Mouse (Mus musculus): Measurements from ENCODE around the gene Celsr1. TPM values are rescaled to one million over a fixed set of nuclear protein-coding genes. Genes with fewer than 3 reads are reported as not detected.
"Not testable (repeated sequence)": the region's sequence is repeated elsewhere in the genome, so short reads cannot be mapped to it uniquely, and the experiment has no call there.

The Celsr1 gene
- polyA plus RNA-seq, 1 experiment from 2014 or later: 1.1 TPM

- Histone ChIP-seq H3K27me3 (replicated peaks) (no peaks in the 10 kb centered on the region), H3K27ac (no peak overlapping the region), H3K4me2 (replicated peaks) (no peak overlapping the region), H3K4me1 (replicated peaks) (no peaks in the 10 kb centered on the region), H3K4me3 (replicated peaks) (no peak overlapping the region), H3K9ac (no peak overlapping the region), H3K36me3 (peaks cover 42% of the 10 kb centered on the region), H3K9me3 (no peaks in the 10 kb centered on the region)
- ATAC-seq: no peak
- 83% methylated on average over 13 of the region's 13 CpGs for WGBS
Measured at GRCm38 (mm10) chr15:85892498-85893118, 141.0 kb downstream of the Celsr1 start.

- ATAC-seq: no peak
- H3K36me3 ChIP-seq: peaks cover 35% of the 10 kb centered on the region
- 82% methylated on average over 10 of the region's 10 CpGs for WGBS
Measured at GRCm38 (mm10) chr15:85891971-85892370, 141.6 kb downstream of the Celsr1 start.

GRCm38 (mm10) chr15:85889235-85889634 lies 144.3 kb downstream of the Celsr1 start:
- ATAC-seq: no peak
- H3K4me2 ChIP-seq (replicated peaks): no peak overlapping the region
- H3K27ac ChIP-seq: no peak overlapping the region
- H3K4me3 ChIP-seq (replicated peaks): no peak overlapping the region
- H3K4me1 ChIP-seq (replicated peaks): no peaks in the 10 kb centered on the region
- H3K9ac ChIP-seq: no peak overlapping the region
- H3K36me3 ChIP-seq: peaks cover 27% of the 10 kb centered on the region
- no peaks in the 10 kb centered on the region for H3K9me3 ChIP-seq
- WGBS: 82% methylated on average over 4 of the region's 4 CpGs
- H3K27me3 ChIP-seq (replicated peaks): no peaks in the 10 kb centered on the region

More at GRCm38 (mm10) chr15:85891971-85892370, 141.6 kb downstream of the Celsr1 start:
- Histone ChIP-seq H3K27me3 (replicated peaks) (no peaks in the 10 kb centered on the region), H3K4me2 (replicated peaks) (no peak overlapping the region), H3K27ac (no peak overlapping the region), H3K4me1 (replicated peaks) (no peaks in the 10 kb centered on the region), H3K4me3 (replicated peaks) (no peak overlapping the region), H3K9ac (no peak overlapping the region), H3K9me3 (no peaks in the 10 kb centered on the region)

GRCm38 (mm10) chr15:85885606-85886005 lies 148.0 kb downstream of the Celsr1 start:
- ATAC-seq: no peak
- Histone ChIP-seq H3K9ac (no peak overlapping the region), H3K9me3 (no peaks in the 10 kb centered on the region), H3K4me1 (replicated peaks) (no peaks in the 10 kb centered on the region), H3K36me3 (peaks cover 22% of the 10 kb centered on the region), H3K27me3 (replicated peaks) (no peaks in the 10 kb centered on the region), H3K4me3 (replicated peaks) (no peak overlapping the region), H3K4me2 (replicated peaks) (no peak overlapping the region), H3K27ac (no peak overlapping the region)
- WGBS: 86% methylated on average over 5 of the region's 5 CpGs

- under 1% methylated on average over 18 of the region's 18 CpGs for WGBS
- Histone ChIP-seq H3K4me3 (replicated peaks) (peak overlapping the region; percentile 64), H3K9ac (peak overlapping the region; percentile 82), H3K36me3 (peaks cover 22% of the 10 kb centered on the region), H3K4me2 (replicated peaks) (peak overlapping the region; percentile 91), H3K4me1 (replicated peaks) (peaks cover 11% of the 10 kb centered on the region), H3K27ac (peak overlapping the region; percentile 81), H3K27me3 (replicated peaks) (no peaks in the 10 kb centered on the region), H3K9me3 (no peaks in the 10 kb centered on the region)
- ATAC-seq: peak; percentile 52
Measured at GRCm38 (mm10) chr15:85879498-85879895, 154.1 kb downstream of the Celsr1 start.

GRCm38 (mm10) chr15:85878848-85879497 lies 154.6 kb downstream of the Celsr1 start, which contains the start of gene Trmu:
Trmu (plus strand) TSS chr15:85879312.
- no peaks in the 10 kb centered on the region for H3K27me3 ChIP-seq (replicated peaks)
- H3K4me1 ChIP-seq (replicated peaks): peaks cover 11% of the 10 kb centered on the region
- H3K27ac ChIP-seq: peak within 1 kb of the TSS; percentile 81
- H3K4me3 ChIP-seq (replicated peaks): peak within 1 kb of the TSS; percentile 64
- under 1% methylated on average over 49 of the region's 50 CpGs for WGBS
- ATAC-seq: peak; percentile 97
- H3K36me3 ChIP-seq: peaks cover 22% of the 10 kb centered on the region
- no peaks in the 10 kb centered on the region for H3K9me3 ChIP-seq
- peak within 1 kb of the TSS; percentile 91 for H3K4me2 ChIP-seq (replicated peaks)
- peak within 1 kb of the TSS; percentile 82 for H3K9ac ChIP-seq

- WGBS: 93% methylated on average over 7 of the region's 7 CpGs
- Histone ChIP-seq H3K27me3 (replicated peaks) (no peaks in the 10 kb centered on the region), H3K4me3 (replicated peaks) (no peak overlapping the region), H3K4me1 (replicated peaks) (peaks cover 11% of the 10 kb centered on the region), H3K9me3 (no peaks in the 10 kb centered on the region), H3K9ac (no peak overlapping the region), H3K27ac (no peak overlapping the region), H3K36me3 (peaks cover 26% of the 10 kb centered on the region), H3K4me2 (replicated peaks) (no peak overlapping the region)
- ATAC-seq: no peak
Measured at GRCm38 (mm10) chr15:85877336-85877735, 156.2 kb downstream of the Celsr1 start.

GRCm38 (mm10) chr15:85867696-85868095 lies 165.9 kb downstream of the Celsr1 start:
- no peak overlapping the region for H3K9ac ChIP-seq
- no peaks in the 10 kb centered on the region for H3K27me3 ChIP-seq (replicated peaks)
- no peak overlapping the region for H3K4me3 ChIP-seq (replicated peaks)
- no peak overlapping the region for H3K27ac ChIP-seq
- peak; percentile 55; the same call in 1 of the 2 replicates for ATAC-seq
- H3K36me3 ChIP-seq: peaks cover 46% of the 10 kb centered on the region
- H3K4me1 ChIP-seq (replicated peaks): no peaks in the 10 kb centered on the region
- no peak overlapping the region for H3K4me2 ChIP-seq (replicated peaks)
- 49% methylated on average over 6 of the region's 6 CpGs for WGBS
- H3K9me3 ChIP-seq: no peaks in the 10 kb centered on the region

GRCm38 (mm10) chr15:85865913-85866312 lies 167.7 kb downstream of the Celsr1 start:
- not testable (repeated sequence) for H3K27me3 ChIP-seq (replicated peaks); H3K4me3 ChIP-seq (replicated peaks); H3K9ac ChIP-seq; H3K9me3 ChIP-seq; ATAC-seq; H3K4me2 ChIP-seq (replicated peaks); H3K27ac ChIP-seq; H3K4me1 ChIP-seq (replicated peaks)
- 92% methylated on average over 7 of the region's 7 CpGs for WGBS
- peaks cover 39% of the 10 kb centered on the region for H3K36me3 ChIP-seq

- Histone ChIP-seq H3K27me3 (replicated peaks) (no peaks in the 10 kb centered on the region), H3K4me2 (replicated peaks) (peak within 1 kb of the TSS; percentile 83), H3K4me3 (replicated peaks) (peak within 1 kb of the TSS; percentile 86), H3K4me1 (replicated peaks) (peaks cover 13% of the 10 kb centered on the region), H3K9me3 (no peaks in the 10 kb centered on the region), H3K36me3 (peaks cover 21% of the 10 kb centered on the region; the same call in 1 of the 2 replicates), H3K9ac (peak within 1 kb of the TSS; percentile 77), H3K27ac (peak within 1 kb of the TSS; percentile 40)
- ATAC-seq: peak; percentile 99
- WGBS: under 1% methylated on average over 42 of the region's 42 CpGs
Measured at GRCm38 (mm10) chr15:85859490-85860031, 174.0 kb downstream of the Celsr1 start, which contains the start of gene Gtse1. Gtse1 (plus strand) TSS chr15:85859745.

- WGBS: 8% methylated on average over 15 of the region's 15 CpGs
- peaks cover 13% of the 10 kb centered on the region for H3K4me1 ChIP-seq (replicated peaks)
Measured at GRCm38 (mm10) chr15:85858980-85859489, 174.5 kb downstream of the Celsr1 start.

GRCm38 (mm10) chr15:85851656-85852392 lies 181.8 kb downstream of the Celsr1 start:
- no peak for ATAC-seq
- 82% methylated on average over 12 of the region's 12 CpGs for WGBS

More at GRCm38 (mm10) chr15:85858980-85859489, 174.5 kb downstream of the Celsr1 start:
- Histone ChIP-seq H3K27me3 (replicated peaks) (no peaks in the 10 kb centered on the region), H3K36me3 (peaks cover 21% of the 10 kb centered on the region; the same call in 1 of the 2 replicates), H3K4me2 (replicated peaks) (peak overlapping the region; percentile 83), H3K9me3 (no peaks in the 10 kb centered on the region), H3K27ac (peak overlapping the region; percentile 40; the same call in 1 of the 2 replicates), H3K9ac (peak overlapping the region; percentile 77), H3K4me3 (replicated peaks) (peak overlapping the region; percentile 86)
- ATAC-seq: peak; percentile 32

More at GRCm38 (mm10) chr15:85851656-85852392, 181.8 kb downstream of the Celsr1 start:
- no peak overlapping the region for H3K4me2 ChIP-seq (replicated peaks)
- no peaks in the 10 kb centered on the region for H3K4me1 ChIP-seq (replicated peaks)
- no peaks in the 10 kb centered on the region for H3K9me3 ChIP-seq
- no peak overlapping the region for H3K9ac ChIP-seq
- H3K27ac ChIP-seq: no peak overlapping the region
- no peaks in the 10 kb centered on the region for H3K36me3 ChIP-seq
- no peaks in the 10 kb centered on the region for H3K27me3 ChIP-seq (replicated peaks)
- H3K4me3 ChIP-seq (replicated peaks): no peak overlapping the region

Data from intestine, embryonic 15.5 days (tissue).